Mouse (Mus musculus) liver, adult 10 weeks (tissue): ENCODE results near the gene Ceacam9. TPM values are rescaled to one million over a fixed set of nuclear protein-coding genes. Genes with fewer than 3 reads are reported as not detected.

Source experiments
- polyA plus RNA-seq: library from polyadenylated mRNA; stranded (reverse); fragments of 350-450 nt; fragmentation: Illumina TruSeq; extraction: RNeasy Lipid Tissue Mini Kit (QIAGEN cat#74804); gene quantifications from one replicate; pipeline ENCODE4 v1.2.3, GENCODE M21; 2014; ENCODE audit warnings: low read depth, low replicate concordance

Gene Ceacam9
- polyA plus RNA-seq: not detected

DNA sequence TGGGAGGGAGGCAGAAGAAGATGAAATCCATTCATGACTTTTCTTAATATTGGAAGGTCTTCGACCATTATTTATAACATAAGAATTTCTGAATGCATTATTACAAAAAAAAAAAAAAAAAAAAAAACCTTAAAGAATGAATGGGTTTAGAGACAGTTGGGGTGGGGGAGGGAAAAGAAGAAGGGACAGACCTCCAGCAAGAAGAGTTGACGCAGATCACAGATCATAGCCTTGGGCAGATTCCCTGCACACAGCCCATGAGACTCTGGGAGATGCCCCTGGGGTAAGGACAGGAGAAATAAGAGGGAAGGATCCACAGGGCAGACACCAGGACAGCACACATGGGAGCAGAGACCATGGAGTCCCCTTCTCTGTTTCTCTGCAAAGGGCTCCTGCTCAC lies at the start of gene Ceacam9:
Gene Ceacam9 (plus strand): TSS at position 301 of the 400 bp plus-strand sequence.

DNA sequence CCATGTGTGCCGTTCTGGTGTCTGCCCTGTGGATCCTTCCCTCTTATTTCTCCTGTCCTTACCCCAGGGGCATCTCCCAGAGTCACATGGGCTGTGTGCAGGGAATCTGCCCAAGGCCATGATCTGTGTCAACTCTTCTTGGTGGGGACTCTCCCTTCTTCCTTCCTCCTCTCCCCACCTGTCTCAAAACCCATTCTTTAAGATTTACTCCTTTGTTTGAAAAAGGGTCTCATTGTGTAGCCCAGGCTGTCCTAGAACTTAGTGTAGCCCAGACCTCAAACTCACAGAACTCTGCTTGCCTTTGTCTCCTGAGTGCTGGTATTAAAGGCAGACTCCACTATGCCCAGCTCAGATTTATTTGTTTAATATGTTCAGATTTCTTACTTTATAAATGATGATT lies 46.1 kb upstream of the Ceacam9 start, which contains the start of gene Ceacam15:
Gene Ceacam15 (minus strand): TSS at position 101 of the 400 bp plus-strand sequence.

DNA sequence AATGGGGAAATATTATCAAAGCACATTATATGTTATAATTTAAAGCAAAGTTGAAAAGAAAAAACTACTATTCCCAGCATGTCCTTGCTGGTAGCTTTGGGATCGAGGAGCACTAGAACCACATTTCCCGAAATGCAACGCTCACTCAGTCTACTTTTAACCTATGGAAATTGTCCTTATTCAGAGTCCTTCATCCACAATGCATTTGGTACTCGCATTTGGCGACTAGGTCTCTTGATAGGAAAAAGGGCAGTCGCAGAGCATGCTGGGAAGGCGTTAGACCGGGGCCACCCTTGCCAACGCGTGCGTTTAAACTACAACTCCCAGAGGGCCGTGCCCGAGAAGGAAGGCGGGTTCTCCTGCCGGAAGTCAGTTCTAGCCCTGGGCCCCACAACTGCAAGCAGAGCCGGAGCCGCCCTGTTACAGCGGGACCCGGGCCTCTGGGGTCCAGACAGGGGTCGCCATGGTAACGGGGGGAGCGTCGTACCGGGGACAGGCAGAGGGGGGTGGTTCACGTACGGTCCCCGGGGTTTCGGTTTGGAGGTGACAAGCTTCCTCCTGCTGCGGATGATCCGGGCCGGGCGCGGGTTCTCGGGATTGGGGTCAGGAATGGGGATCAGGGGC lies 16.5 kb downstream of the Ceacam9 start, which contains the start of gene Ap2s1:
Gene Ap2s1 (plus strand): TSS at position 338 of the 624 bp plus-strand sequence.

Other genes starting within 250 kb of the Ceacam9 start
- gene Npas1, start 244.2 kb upstream of the Ceacam9 start, polyA plus RNA-seq: not detected
- gene Arhgap35, start 106.9 kb upstream of the Ceacam9 start, polyA plus RNA-seq: 18.5 TPM
- not detected for gene Ceacam15, start 46.2 kb upstream of the Ceacam9 start, polyA plus RNA-seq
- gene Ap2s1, start 16.5 kb downstream of the Ceacam9 start, polyA plus RNA-seq: 42.6 TPM
- gene Slc1a5, start 59.4 kb downstream of the Ceacam9 start, polyA plus RNA-seq: 0.87 TPM
- 7.9 TPM for gene Strn4, start 94.0 kb downstream of the Ceacam9 start, polyA plus RNA-seq
- gene Fkrp, start 94.8 kb downstream of the Ceacam9 start, polyA plus RNA-seq: 4.2 TPM
- gene Prkd2, start 121.0 kb downstream of the Ceacam9 start, polyA plus RNA-seq: 0.56 TPM
- 0.24 TPM for gene Dact3, start 153.4 kb downstream of the Ceacam9 start, polyA plus RNA-seq
- not detected for gene Gng8, start 169.9 kb downstream of the Ceacam9 start, polyA plus RNA-seq
- gene Ptgir, start 184.6 kb downstream of the Ceacam9 start, polyA plus RNA-seq: not detected
- 12.5 TPM for gene Calm3, start 202.2 kb downstream of the Ceacam9 start, polyA plus RNA-seq
- gene Pnmal2, start 222.8 kb downstream of the Ceacam9 start, polyA plus RNA-seq: not detected
- not detected for gene Pnmal1, start 237.8 kb downstream of the Ceacam9 start, polyA plus RNA-seq